Mouse (Mus musculus): Measurements from ENCODE around the gene Jmjd1c.

Jmjd1c gene

DNA sequence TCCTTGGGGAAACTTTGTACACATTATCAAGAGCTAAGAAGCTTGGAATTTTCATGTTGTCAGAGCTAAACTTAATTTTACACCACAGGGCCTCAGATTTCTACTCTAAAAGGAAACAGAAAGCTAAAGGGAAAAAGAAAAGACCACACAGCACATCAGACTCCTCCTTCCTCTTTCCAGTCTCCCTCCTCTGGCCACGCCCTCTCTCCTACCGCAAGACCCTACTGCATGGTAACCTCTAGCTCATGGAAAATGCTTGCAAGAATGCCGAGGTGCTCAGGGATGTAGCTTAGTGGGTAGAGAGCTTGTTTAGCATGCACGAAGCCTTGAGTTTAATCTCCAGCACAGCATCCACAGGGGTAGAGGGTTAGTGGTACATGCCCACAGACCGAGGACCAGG, 24.0 kb upstream of the Jmjd1c start:
- peak; percentile 69 for DNase-seq (ENCODE audit: low read depth, low spot score)

DNA sequence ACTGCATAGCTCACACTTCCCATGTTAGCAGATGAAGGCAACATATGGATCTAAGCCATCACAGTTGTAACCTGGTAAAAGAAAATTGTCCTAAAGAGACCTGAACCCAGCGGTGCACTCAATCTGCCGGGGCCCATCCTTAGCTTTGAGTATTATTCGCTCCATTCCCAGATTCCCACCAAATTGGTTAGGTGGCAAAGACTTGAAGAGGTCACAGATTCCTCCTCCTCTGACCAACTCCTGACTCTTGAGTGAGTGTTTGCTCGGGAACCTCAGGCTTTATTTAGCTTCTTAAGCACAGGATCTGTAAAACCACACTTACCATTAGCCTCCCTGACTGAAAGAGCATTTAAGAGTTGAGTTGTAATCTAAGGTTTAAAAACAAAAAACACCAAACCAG, 23.3 kb upstream of the Jmjd1c start:
- no peak for DNase-seq (ENCODE audit: low read depth, low spot score)

DNA sequence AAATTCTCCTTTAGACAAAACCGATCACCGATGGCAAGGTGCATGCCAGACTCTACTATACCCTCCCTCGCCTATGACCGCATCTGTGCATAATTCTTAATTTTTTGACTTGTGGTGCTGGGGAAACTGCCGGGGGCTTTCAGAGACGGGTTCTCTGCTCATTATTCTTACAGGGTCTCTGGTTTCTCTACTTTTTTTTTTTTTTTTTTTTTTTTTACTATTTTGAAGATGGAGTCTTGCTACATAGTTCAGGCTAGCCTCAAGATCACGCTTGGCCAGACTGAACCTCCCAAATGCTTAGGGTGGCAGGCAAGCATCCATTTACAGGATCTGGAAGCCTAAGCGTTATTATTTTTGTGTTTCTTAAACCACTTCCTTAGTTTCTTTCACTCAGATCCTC, 22.3 kb upstream of the Jmjd1c start:
- DNase-seq (ENCODE audit: low read depth, low spot score) = no peak

DNA sequence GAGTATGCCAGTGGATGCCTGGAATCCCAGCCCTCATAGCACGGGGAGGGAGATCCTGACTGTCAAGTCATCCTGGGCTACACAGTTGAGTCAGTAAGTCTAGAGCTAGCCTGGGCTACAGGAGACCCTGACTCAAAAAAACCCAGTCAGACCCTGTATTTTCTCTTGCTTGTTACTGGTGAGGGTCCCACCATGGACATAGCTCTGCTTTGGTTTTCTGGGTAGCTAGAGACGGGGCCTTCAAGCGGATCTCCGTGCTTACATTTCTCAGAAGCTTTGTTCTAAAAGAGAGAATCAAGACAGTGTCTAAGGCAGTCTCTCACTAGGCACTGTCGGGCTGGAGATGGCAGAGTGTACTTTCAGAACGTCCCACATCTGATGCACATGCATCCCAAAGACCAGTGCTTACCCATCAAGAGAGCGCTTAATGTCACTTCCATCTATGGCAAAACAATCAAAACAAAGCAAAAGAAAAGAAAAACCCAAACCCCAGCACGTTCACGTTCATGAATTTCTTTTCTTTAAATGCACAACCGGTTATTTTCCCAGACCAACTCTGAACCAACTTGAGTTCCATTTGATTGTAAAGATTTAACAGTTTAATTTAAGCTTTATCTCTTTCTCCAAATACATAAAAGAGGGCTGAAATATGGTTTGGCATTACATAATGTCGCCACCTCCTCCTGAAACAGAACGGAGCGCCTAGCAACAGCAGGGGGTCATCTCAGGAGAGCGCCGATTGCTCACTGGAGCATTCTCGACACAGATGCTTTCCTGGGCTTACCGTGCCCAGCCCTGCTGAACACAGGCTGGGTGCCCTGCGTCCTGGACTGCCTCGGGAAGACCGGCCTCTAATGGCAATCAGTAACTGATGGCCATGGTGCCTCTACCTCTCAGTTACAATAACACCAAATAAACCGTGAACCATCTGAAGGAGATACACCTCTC, 19.7 kb upstream of the Jmjd1c start:
- DNase-seq (ENCODE audit: low read depth, low spot score) = no peak

DNA sequence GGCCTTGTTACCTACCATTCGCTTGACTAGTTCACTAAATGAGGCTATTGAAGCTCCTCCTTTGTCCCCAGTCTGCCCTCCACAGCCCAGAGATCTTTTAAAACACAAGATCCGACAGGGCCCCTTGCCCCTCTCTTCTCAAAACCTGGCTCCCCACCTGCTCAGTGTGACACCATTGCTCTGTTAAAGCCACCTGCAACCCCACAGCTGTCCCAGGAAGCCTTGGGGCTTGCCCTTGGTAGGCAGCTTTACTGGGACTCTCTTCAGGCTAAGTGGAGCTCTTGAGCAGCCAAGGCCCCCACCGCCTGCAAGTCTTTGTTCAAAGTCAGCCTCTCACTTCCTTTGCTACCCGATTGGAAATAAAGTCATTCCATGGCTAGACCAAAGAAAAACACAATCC, 16.9 kb upstream of the Jmjd1c start:
- DNase-seq (ENCODE audit: low read depth, low spot score) = no peak

DNA sequence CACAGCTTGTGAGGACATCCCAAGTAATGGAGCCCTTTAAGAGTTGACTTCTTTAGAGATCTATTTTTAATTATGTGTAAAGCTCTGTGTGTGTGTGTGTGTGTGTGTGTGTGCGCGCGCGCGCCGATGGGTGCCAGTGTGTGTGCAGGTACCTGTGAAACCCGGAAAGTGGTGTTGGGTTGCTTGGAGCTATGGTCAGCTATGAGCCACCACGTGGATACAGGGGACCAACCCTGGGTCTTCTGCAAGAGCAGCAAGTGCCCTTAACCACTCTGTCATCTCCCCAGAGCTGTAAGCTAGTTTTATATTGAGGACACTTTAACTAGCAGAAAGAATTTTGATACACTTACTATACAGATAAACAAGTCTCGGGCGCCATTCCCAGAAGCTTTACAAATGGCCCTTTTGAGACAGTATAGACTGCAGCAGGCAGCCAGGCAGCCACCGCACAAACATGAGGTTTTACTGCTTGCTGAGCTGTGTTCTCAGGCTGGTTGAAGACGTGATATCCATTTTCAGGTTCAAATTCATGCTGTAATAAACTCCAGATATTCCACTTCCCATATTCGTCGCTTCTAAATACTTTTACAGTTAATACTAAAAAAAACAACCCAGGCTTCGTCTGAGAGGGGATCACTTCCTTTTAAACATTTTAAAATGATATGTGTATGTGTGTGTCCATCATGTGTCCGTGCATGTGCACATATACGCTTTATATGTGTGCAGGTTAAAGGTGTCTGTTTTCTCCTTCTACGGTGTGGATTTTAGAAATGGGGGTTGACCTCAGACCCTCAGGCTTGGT, 14.5 kb upstream of the Jmjd1c start:
- no peak for DNase-seq (ENCODE audit: low read depth, low spot score)

DNA sequence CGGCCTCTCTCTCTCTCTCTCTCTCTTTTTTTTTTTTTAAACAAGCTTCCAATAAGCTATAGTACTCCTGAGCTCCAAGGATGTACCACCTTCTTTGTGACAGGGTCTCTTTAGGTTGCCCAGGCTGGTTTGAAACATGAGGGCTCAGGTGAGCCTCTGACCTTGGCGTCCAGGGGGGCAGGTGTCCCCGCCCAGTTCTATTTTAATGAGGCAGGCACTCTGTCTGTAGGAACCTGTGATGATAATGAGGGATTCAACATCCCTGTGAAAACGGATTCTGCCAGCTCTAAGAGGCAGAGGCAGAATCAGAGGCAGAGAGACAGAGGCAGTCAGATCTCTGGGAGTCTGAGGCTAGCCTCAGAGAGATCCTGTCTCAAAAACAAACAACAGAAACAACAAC, 13.4 kb upstream of the Jmjd1c start:
- no peak for DNase-seq (ENCODE audit: low read depth, low spot score)

DNA sequence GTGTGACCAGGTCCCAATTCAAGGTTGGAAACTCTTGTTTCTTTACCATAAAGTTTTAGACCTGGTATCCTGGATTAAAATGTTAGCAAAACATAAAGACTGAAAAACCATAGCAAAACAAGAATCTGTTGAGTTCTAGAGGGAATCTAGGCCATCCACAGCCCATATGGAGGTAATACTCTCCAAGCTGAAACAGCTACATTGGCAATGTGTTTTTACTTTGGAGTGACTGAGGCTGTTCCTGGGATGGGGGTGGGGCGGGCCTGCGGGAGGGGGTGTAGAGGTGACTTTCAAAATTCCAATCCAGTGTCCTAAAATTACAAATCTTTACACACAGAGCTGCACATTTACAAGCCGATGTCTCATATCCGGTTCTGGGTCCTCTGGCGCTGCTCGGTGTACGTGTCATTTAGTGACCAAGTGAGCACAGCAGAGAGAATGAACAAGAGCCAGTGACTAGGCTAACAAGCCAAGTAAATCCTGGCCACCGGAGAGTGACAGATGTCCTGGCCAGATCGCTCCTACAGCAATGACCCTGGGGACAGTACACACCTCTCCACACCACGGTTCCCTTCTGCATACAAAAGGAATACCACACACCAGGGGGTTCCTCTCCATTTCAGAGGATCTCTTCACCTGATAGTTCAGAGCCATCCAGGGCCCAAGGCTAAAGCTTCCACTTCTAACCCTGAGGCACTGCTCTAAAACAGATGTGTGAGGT, 12.3 kb upstream of the Jmjd1c start:
- DNase-seq (ENCODE audit: low read depth, low spot score) = no peak

DNA sequence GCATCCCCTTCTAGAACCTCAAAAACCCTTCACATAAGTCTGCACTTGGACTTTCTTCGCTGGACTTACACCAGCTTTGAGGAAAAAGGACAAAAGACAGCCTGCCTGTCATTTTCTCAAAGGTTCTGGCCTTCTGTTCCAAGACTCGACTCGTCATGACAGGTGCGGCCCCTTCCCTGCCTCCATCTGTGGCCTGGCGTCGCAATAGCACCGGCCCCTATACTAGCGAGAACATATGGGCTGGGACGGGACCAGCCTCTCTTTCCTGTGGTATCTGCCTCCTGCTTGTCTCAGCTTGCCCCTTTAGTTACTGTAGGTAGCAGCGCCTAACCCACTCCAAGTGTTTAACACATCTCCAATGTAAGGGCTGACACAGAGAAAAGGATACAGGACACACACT, 10.8 kb upstream of the Jmjd1c start:
- DNase-seq (ENCODE audit: low read depth, low spot score) = no peak

DNA sequence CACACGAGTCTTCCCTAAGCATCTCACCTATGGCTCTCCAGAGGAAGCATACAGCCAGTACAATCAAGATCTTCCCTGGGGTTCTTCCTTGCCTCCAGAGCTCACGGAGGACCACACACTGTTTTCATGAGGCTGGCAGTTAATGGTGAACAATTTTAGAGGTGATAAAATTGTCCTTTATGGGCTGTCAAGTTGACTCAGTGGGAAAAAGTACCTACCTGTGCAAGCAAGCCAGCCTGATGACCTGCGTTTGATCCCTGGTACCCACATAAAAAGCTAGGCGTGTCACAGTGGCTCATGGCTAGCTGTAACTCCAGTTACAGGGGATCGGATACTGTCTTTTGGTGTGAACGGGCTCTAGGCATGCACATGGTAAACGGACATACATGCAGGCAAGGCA, 10.0 kb upstream of the Jmjd1c start:
- DNase-seq (ENCODE audit: low read depth, low spot score) = no peak

DNA sequence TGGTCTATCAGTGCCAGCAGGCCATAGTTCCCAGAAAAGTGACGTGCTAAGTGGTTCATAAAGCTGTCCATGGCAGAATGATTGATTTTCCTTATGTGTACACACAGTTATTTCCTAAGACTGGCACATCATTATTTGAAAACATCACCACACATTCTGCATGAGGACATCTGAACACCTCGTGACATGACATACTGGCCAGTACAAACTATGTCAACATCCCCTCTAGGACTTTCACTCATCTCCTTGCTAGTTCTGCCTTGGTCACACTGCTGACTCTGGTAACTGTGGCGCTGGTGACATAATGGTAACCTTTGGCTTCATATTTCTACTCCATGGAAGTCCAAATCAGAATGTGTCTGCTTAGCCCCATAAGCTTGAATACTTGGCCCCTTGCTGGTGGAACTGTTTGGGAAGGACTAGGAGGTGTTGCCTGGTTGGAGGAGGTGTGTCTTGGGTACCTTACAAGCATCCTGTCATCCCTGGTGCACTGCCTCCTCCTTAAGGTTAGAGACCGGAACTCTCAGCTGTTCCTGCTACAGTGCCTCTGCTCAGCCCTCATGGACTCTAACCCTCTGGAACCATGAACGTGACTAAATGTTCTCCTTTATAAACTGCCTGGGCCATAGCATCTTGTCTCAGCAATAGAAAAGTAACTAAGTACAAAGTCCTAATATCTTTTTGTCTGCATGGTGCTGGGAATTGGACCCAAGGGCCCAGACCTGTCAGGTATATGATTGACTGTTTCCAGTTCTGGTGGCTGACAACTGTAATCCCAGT, 8.3 kb upstream of the Jmjd1c start:
- DNase-seq (ENCODE audit: low read depth, low spot score) = no peak

DNA sequence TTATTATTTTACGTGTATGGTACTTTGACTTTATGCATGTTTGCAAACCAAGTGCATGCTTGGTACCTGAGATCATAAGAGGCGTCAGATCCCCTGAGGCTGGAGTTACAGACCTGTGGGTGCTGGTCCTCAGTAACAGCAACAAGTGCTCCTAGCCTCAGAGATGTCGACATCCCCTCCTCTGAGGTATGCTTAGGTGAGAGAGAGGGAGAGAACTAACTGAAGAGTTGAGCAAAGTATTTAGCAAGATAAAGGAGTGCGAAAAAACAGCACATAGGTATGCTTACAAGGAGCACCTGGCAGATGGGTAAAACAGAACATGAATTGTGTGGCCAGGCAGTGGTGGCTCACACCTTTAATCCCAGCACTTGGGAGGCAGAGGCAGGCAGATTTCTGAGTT, 5.3 kb upstream of the Jmjd1c start:
- DNase-seq (ENCODE audit: low read depth, low spot score) = no peak

DNA sequence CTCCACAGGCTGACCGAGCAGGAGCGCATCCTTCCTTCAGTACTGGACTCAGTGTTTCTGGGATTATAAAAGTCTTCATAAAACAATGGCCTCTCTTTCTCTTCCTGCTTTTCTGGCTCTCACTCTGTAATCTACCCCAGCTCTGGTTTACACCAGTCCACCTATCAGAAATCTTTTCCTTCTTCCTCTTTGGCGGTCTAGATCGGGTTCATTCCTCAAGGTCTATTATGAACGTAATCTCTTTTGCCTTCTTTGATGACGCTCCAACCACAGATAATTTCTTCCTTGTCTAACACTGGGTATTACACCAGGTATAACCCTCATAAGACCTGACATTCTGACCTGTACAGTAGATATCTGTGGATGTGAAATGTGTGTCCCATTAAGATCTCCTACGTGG, 1.0 kb upstream of the Jmjd1c start:
- no peak for DNase-seq (ENCODE audit: low read depth, low spot score)

DNA sequence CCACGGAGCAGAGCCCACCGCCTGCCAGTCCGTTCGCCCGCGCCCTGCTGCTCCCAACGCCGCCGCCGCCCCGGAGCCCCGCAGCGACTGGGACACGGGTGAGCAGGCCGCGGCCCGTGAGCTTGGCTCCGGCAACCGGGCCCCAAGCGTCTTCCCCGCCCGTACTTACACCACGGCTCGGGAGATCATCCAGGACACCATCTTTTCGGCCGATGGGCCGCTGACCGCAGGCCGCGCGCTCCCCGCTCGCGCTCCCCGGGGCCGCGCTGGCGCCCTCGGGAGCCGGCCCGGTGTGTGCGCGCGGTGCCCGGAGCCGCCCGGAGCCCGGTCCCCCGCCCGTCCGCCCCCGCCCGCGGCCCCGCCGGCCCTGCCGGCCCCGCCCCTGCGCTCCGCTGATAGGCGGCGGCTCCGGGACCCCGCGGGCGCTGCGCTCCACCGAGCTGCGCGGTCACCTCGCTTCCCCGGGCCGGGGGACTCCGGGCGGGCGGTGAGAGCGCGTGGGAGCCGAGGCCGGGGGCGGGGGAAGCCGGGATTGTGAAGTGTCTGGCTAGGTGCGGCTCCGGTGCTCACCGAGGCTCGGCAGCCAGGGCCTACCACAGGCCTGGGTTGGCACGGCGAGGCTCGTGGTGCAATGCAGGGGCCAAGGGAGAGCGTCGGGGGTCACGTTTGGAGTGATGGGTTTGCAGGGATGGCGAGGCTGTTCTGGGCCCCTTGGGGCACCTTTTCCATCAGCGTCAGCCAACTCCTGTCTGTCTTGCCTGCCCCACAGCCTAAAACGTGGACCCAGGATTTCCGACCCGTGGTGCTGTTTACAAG, 904 bp downstream of the Jmjd1c start, which contains the start of gene Reep3:
Gene Reep3 (minus strand): TSS at position 325 of the 816 bp plus-strand sequence.
- peak; percentile 77 for DNase-seq (ENCODE audit: low read depth, low spot score)

DNA sequence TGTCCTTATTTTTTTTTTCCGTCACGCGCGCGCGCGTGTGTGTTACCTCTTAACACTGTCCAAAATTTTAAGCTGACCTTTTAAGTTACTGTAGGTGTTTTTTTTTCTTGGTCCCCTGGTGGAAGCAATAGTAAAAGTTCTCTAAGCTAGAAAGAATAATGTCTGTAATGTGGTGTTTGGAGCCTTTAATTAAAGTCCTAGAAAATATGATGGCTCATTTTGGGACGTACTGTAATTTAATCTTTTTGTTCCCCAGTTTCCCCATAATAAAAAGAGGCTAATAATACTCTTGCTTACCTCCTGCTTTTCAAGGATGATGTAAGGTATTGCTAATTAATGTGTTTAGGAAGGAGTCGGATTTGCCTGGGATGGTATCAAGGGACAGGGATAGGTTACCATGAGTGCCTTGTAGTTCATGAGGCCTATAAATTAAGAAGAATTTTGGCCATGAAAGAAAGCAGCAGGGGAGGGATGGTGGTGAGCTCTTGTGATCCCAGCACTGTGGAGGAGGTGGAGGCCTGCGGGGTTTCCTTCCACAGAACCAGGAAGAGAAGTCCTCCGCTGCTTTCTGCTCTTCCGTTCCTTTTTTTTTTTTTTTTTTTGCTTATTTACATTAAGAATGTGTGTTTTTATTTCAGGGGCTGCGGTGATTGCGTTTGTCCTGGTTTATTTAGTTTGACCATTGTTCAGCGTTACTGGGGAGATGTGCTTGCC, 1.7 kb downstream of the Jmjd1c start:
- peak; percentile 48 for DNase-seq (ENCODE audit: low read depth, low spot score)

DNA sequence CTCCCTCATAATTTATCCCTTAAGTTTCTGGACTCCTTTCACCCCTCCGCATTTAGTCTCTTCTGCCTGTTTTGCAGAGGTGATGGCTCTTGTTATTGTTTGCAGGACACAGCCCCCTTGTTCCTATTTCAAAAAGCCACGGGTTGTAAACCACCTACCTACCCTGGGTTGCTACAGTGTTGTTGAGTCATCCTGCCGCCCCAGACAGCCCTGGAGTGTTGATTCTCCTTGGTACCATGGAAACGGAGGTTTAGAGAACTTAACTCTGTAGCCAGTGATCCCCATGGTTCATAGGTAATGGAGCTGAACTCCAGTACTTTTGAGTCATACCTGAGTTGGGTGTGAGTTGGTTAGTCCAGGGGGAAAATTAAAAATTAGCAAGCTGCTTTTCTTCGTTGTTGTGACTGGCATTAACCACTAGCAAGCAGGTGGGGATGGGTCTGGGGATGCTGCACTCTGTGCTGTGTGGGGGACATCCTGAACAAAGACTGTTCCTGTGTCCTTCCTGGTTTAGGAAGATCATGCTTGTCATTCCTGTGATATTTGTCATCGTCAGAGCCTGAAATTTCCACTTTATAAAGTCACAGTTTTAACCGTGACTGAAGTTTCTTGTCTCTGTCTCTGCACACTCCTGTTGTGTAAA, 2.6 kb downstream of the Jmjd1c start:
- DNase-seq (ENCODE audit: low read depth, low spot score) = peak; percentile 75

DNA sequence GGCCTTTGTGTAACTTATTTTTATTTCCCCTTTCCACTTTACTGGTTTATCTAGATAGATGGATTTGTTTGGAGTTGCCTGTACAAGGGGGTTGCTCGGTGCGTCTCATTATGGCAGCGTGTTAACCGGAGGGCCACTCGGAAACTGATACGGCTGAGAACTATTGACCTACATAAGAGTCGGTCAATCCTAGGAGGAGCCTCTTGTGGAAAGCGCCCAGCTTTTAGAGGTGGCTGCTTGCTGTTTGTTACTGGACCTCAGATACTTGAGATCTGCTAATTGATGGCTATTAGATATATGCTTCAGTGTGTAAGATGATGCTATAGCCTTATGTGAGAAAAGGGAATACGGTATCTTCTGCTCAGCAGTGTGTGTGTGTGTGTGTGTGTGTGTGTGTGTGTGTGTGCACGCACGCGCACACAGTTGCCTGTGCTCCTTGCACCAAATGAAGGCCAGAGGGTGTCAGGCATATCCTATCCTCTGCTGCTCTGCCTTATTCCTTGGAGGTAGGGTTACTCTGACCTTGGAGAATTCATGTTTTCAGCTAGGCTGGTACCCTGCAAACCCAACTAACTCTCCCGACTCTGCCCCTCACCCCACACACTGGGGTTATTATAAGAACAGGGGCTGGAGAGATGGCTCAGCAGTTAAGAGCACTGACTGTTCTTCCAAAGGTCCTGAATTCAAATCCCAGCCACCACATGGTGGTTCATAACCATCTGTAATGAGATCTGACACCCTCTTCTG, 3.4 kb downstream of the Jmjd1c start:
- DNase-seq (ENCODE audit: low read depth, low spot score) = no peak

DNA sequence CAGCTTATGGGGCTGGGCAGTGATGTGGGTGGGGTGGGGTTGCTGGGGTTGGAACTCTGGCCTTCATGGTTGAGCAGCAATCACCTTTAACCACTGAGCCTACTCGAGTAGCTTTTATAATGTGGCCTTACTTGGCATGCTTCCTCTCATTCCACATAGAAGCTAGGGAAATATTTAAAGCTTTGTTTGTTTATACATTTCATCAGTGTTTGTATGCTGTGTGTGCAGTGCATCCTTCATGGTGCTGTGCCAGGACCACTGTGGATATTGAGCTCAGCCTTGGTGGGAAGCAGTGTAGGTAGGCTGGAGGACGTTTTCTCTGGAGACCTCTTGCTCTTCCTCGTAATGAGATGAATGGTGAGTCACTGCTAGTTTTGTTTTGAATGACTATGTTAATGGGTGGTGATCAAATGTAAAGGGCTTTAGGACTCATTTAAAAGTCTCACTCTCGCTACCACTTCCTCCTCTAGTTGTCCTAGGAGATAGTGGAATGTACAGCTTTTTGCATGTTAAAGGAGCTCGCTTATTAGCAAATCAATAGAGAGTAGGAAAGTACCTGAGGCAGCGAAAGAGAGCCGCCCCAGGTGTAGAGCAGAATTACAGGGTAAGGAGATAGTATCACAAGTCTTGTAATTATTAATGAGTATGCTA, 4.2 kb downstream of the Jmjd1c start:
- peak; percentile 69 for DNase-seq (ENCODE audit: low read depth, low spot score)
